9 mouse cellular contexts compared by ENCODE assay signal in the genomic region with DNA sequence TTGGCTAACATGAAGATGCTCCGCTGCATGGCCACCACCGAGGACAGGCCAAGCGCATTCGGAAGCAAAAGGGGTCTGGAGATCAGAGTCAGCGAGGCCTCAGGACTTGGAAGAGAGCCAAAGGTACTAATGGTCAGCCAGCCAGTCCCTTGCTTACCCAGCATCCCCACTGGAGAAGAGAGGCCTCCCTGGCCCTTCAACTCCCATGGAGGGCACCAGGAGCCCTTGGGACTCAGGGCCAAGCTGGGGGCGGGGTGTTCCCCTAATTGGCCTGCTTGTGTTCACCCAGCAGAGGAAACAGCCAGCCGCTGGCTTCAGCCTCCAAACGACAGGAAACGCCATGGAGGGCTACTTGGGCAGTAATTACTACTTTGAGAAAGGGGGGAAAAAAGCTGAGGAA. TPM values are rescaled to one million over a fixed set of nuclear protein-coding genes. Genes with fewer than 3 reads are reported as not detected.
DNase-seq lines count a peak whose midpoint lies in the region.
"Had no signal": no experiment of that assay in that cellular context is flagged by ENCODE, and none has a peak within 500 bp of the region (broad histone marks: within the 10 kb centered on the region; RNA-seq: fewer than 3 reads in every experiment).

No protein-coding gene starts in this region.

- intact Hi-C loops in left cerebral cortex, postnatal 4 days (cut with DNase I), result no loop called here

- peak; percentile 5 for DNase-seq in adrenal gland, postnatal 25 days
- no peak for DNase-seq in adrenal gland, postnatal 4 days (ENCODE audit: low spot score in 2 of 2)
- peak; percentile 25 for DNase-seq in left cerebral cortex, postnatal 4 days
- no peak for DNase-seq in left cerebral cortex, adult 11 months (ENCODE audit: low spot score)
- peak; percentile 41 to 56 for DNase-seq in kidney, postnatal 4 days
- peak; percentile 27 to 35 for DNase-seq in thymus, adult 18-20 months
- DNase-seq in gastrocnemius, postnatal 4 days (ENCODE audit: low spot score in 2 of 2), result no peak
- no peak for DNase-seq in urinary bladder, adult 18-20 months (ENCODE audit: low spot score in 2 of 2)
- DNase-seq: liver, embryonic 13.5 days had no signal

RNA-seq across cellular contexts. Expression of gene Gm826, which starts 5.1 kb away (rescaled TPM):
- total RNA-seq in adrenal gland, postnatal 25 days (2021), result 0.73 and 2.3 TPM in 2 replicates
- under 1 TPM; 0.90 TPM for total RNA-seq in adrenal gland, postnatal 4 days (2021)
- under 1 TPM in 1 of 2 experiments, not detected in 1; 0.50 TPM for total RNA-seq in left cerebral cortex, postnatal 4 days (2021)
- under 1 TPM in 1 of 2 experiments, not detected in 1; 0.73 TPM for total RNA-seq in gastrocnemius, postnatal 4 days (2021)

RNA-seq across cellular contexts. Expression of gene Mafb, which starts 38.0 kb away (rescaled TPM):
- total RNA-seq in adrenal gland, postnatal 25 days (2021), result 9.4 and 9.7 TPM in 2 replicates
- total RNA-seq in adrenal gland, postnatal 4 days (2021), result 10 to 100 TPM; 17.5 to 24.6 TPM
- total RNA-seq in left cerebral cortex, postnatal 4 days (2021), result 10 to 100 TPM; 27.8 to 31.9 TPM
- 10 to 100 TPM; 21.5 to 23.7 TPM for total RNA-seq in gastrocnemius, postnatal 4 days (2021)

Comparison
In these comparisons a context has a peak if more than half of its experiments do, and no peak if none do; other contexts are left out.
1. DNase-seq: peak in adrenal gland, postnatal 25 days (single experiment), left cerebral cortex, postnatal 4 days (single experiment), kidney, postnatal 4 days (2 of 2) and thymus, adult 18-20 months (2 of 2); none in adrenal gland, postnatal 4 days (0 of 2), left cerebral cortex, adult 11 months (single experiment), gastrocnemius, postnatal 4 days (0 of 2) and urinary bladder, adult 18-20 months (0 of 2).